Mouse (Mus musculus) thymus, postnatal 14 days (tissue): ENCODE measurements around the gene Csmd2.

ENCODE experiments used
- DNase-seq: peaks from one replicate; pipeline ENCODE4 v3.0.0; 2021

Gene Csmd2

GRCm38 (mm10) chr4:128142279-128142678, 154.6 kb downstream of the Csmd2 start:
- DNase-seq = no peak

GRCm38 (mm10) chr4:128143147-128143546, 155.5 kb downstream of the Csmd2 start:
- DNase-seq = no peak

GRCm38 (mm10) chr4:128149524-128149923, 161.9 kb downstream of the Csmd2 start:
- DNase-seq = no peak

- DNase-seq = no peak
These were observed 164.4 kb downstream of the Csmd2 start for GRCm38 (mm10) chr4:128152066-128152465.

- DNase-seq = no peak
These were observed 165.5 kb downstream of the Csmd2 start for GRCm38 (mm10) chr4:128153144-128153543.

GRCm38 (mm10) chr4:128155226-128155625, 167.6 kb downstream of the Csmd2 start:
- no peak for DNase-seq

- no peak for DNase-seq
These were observed 173.0 kb downstream of the Csmd2 start for GRCm38 (mm10) chr4:128160656-128161055.

- DNase-seq = no peak
These were observed 182.5 kb downstream of the Csmd2 start for GRCm38 (mm10) chr4:128170181-128170580.

GRCm38 (mm10) chr4:128171233-128171632, 183.6 kb downstream of the Csmd2 start:
- no peak for DNase-seq

GRCm38 (mm10) chr4:128171701-128172100, 184.0 kb downstream of the Csmd2 start:
- no peak for DNase-seq

- DNase-seq = no peak
These were observed 191.3 kb downstream of the Csmd2 start for GRCm38 (mm10) chr4:128178974-128179373.

- no peak for DNase-seq
These were observed 191.9 kb downstream of the Csmd2 start for GRCm38 (mm10) chr4:128179581-128179980.

GRCm38 (mm10) chr4:128184747-128185146, 197.1 kb downstream of the Csmd2 start:
- no peak for DNase-seq

GRCm38 (mm10) chr4:128194454-128194853, 206.8 kb downstream of the Csmd2 start:
- no peak for DNase-seq

GRCm38 (mm10) chr4:128217991-128218595, 230.4 kb downstream of the Csmd2 start:
- no peak for DNase-seq

GRCm38 (mm10) chr4:128224453-128224852, 236.8 kb downstream of the Csmd2 start:
- DNase-seq = no peak

GRCm38 (mm10) chr4:128227377-128228316, 240.0 kb downstream of the Csmd2 start:
- DNase-seq = no peak

- DNase-seq = no peak
These were observed 245.8 kb downstream of the Csmd2 start for GRCm38 (mm10) chr4:128233458-128233857.

GRCm38 (mm10) chr4:128239113-128239512, 251.5 kb downstream of the Csmd2 start:
- no peak for DNase-seq

- DNase-seq = no peak
These were observed 253.6 kb downstream of the Csmd2 start for GRCm38 (mm10) chr4:128241075-128241853.

- DNase-seq = no peak
These were observed 254.2 kb downstream of the Csmd2 start for GRCm38 (mm10) chr4:128241854-128242356.

- DNase-seq = no peak
These were observed 257.5 kb downstream of the Csmd2 start for GRCm38 (mm10) chr4:128245201-128245600.

- no peak for DNase-seq
These were observed 261.0 kb downstream of the Csmd2 start for GRCm38 (mm10) chr4:128248676-128249075.
